Mouse (Mus musculus) heart, postnatal 0 days (tissue): ENCODE measurements at regions not wholly inside any gene's neighbourhood (a gene's known extent, or its start where the extent isn't known, plus 50 kb on each side); places are given as distances from the start of the nearest gene placed in this dataset.

Experiments
- CTCF ChIP-seq: IDR thresholded peaks from 2 replicates; pipeline ENCODE4 v1.5.1; 2016; ENCODE audit warnings: antibody characterized with exemption, control low read depth, low read depth
- EP300 ChIP-seq: IDR thresholded peaks from 2 replicates; pipeline ENCODE4 v1.6.1; 2016; ENCODE audit warnings: antibody characterized with exemption, low read depth

GRCm38 (mm10) chr12:50073684-50074083 is 575.2 kb downstream of the Prkd1 start:
- TF ChIP-seq CTCF, result no peak
- no peak for TF ChIP-seq EP300
